Mouse (Mus musculus) naive thymus-derived CD4-positive, alpha-beta T cell, adult 2 months (primary cell): ENCODE results near the gene Fkbp15.
"Not testable (repeated sequence)": the region's sequence is repeated elsewhere in the genome, so short reads cannot be mapped to it uniquely, and the experiment has no call there.

Experiments
- DNase-seq: peaks from one replicate; pipeline ENCODE4 v3.0.0-alpha.2; 2011; ENCODE audit warnings: low read depth

The Fkbp15 gene

GRCm38 (mm10) chr4:62278081-62278480, 82.3 kb downstream of the Fkbp15 start:
- DNase-seq, result no peak

- no peak for DNase-seq
Measured at GRCm38 (mm10) chr4:62277222-62277621, 83.1 kb downstream of the Fkbp15 start.

GRCm38 (mm10) chr4:62276642-62277041, 83.7 kb downstream of the Fkbp15 start:
- DNase-seq, result no peak

GRCm38 (mm10) chr4:62274841-62275536, 85.4 kb downstream of the Fkbp15 start:
- no peak for DNase-seq

GRCm38 (mm10) chr4:62273916-62274315, 86.4 kb downstream of the Fkbp15 start:
- no peak for DNase-seq

- DNase-seq, result no peak
Measured at GRCm38 (mm10) chr4:62272696-62273095, 87.7 kb downstream of the Fkbp15 start.

GRCm38 (mm10) chr4:62267101-62267500, 93.2 kb downstream of the Fkbp15 start:
- no peak for DNase-seq

GRCm38 (mm10) chr4:62266016-62266415, 94.3 kb downstream of the Fkbp15 start:
- DNase-seq, result not testable (repeated sequence)

- no peak for DNase-seq
Measured at GRCm38 (mm10) chr4:62265154-62265836, 95.1 kb downstream of the Fkbp15 start.

GRCm38 (mm10) chr4:62263133-62263844, 97.1 kb downstream of the Fkbp15 start:
- no peak for DNase-seq

- DNase-seq, result no peak
Measured at GRCm38 (mm10) chr4:62262276-62262675, 98.1 kb downstream of the Fkbp15 start, which contains the start of gene Slc31a2. TSS of gene Slc31a2 (plus strand) at chr4:62262562.

- peak; percentile 8 for DNase-seq
Measured at GRCm38 (mm10) chr4:62256931-62257330, 103.4 kb downstream of the Fkbp15 start.

GRCm38 (mm10) chr4:62254551-62254950, 105.8 kb downstream of the Fkbp15 start:
- no peak for DNase-seq

GRCm38 (mm10) chr4:62251776-62252175, 108.6 kb downstream of the Fkbp15 start:
- no peak for DNase-seq

GRCm38 (mm10) chr4:62250896-62251544, 109.3 kb downstream of the Fkbp15 start:
- DNase-seq, result no peak
